Mouse (Mus musculus) liver, adult (tissue): ENCODE measurements around the gene Bora.

Experiments used
- GATA4 ChIP-seq: IDR thresholded peaks from 2 replicates; pipeline ENCODE4 v1.6.1; 2014; ENCODE audit warnings: mild to moderate bottlenecking, low read length; ENCODE audit not compliant: insufficient replicate concordance

Bora gene

GRCm38 (mm10) chr14:99046782-99047181, 760 bp downstream of the Bora start:
- no peak for TF ChIP-seq GATA4

- no peak for TF ChIP-seq GATA4
These were observed 13.1 kb downstream of the Bora start for GRCm38 (mm10) chr14:99058959-99059586.

GRCm38 (mm10) chr14:99060616-99061015, 14.6 kb downstream of the Bora start:
- no peak for TF ChIP-seq GATA4

DNA sequence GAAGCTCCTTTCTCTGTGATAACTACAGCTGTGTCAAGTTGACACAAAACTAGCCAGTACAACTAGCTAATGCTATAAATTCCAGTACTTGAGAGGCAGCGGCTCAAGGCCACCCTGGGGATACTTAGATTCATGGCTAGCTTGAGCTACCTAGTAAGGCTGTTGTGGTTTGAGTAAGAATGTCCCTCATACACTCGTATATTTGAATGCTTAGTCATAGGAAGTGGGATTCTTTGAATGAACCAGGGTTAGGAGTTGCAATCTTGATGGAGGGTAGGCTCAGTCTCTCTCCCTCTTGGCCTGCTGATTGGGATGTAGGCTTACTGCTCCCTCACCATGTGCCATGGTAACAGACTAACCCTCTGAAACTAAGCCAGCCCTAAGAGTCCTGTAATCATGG, 17.1 kb downstream of the Bora start:
- TF ChIP-seq GATA4, result no peak

DNA sequence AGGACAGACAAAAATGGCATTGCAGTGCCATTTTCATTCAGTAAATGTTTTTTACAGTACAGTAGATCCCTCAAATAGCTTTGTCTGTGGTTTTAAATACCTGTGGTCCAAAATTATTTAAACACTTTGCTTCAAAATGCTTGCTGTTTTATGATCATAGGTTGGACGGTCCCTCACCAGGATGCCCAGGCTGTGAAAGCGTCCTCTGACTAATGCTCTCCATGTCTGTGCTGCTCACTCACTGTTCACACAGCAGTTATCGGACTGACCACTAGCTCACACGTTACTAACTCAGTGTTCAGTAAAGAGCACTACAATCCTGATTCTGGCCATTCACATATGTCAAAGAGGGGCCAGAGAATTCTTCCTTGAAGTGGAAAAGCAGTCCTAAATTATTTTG, 25.1 kb downstream of the Bora start:
- TF ChIP-seq GATA4, result no peak

GRCm38 (mm10) chr14:99088947-99089346, 42.9 kb downstream of the Bora start:
- no peak for TF ChIP-seq GATA4

DNA sequence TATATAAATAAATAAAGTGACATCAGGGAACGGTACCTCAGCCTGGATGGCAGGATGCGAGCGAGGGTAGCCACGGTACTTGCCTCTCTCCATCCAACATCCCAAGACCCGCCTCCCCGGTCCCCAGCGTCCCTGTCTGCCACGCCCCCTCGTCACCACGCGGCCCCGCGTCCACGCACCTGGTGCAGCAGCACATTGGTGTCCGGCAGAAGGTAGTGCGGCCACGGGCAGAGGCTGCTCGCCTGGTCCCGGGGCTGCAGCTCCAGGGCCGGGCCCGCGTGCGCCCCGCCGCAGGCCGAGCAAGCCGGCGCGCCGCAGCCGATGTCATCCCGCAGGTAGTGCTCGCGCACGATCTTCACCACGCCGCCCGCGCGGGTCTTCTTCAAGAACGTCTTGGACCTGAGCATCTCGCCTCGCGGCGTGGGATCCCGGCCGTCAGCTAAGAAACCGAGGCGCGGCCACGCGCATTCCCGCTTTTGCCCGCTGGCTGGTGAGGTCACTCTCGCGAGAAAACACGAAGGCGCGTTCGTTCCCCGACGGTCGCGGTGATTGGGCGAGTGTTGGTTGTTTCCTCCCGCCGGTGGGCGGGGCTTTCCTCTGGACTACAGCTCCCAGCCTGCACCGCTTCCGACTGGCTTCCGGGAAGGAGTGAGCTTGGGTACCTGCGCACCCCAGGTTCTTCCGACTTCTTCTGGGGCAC, 53.4 kb downstream of the Bora start, which contains the start of the genes Pibf1 and Dis3:
Gene Pibf1 (plus strand): TSS at position 158 of the 700 bp plus-strand sequence.
Gene Dis3 (minus strand): TSS at position 504 of the 700 bp plus-strand sequence.
- TF ChIP-seq GATA4, result peak; percentile 19; the same call in 1 of the 2 replicates

DNA sequence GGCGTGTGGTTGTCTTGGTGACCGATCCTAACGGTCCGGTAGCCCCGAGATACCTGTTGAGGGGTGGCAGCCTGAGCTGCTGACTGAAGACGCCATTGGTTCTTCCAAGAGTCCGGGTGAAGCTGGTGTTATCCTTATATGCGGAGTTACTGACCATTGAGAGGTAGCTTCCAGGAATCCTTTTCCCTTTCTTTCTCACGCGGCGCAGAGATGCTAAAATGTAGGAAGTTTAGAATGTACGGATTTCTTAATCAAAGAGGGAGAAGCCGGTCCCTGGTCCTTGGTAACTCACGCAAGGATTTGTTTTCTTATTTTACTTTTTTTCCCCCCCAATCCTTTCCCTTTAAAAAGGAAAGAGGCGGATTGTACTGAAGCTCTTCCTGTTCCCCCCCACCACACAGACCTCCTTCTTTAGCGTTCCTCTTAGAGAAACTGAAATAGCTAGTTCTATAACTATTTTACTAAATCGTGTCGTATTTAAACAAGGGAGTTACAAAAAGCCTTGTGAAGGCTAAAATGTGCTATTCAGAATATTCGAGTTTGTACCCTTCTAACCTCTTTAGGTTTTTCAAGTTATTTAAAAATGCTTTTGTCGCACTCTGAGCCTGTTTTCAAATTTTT, 54.1 kb downstream of the Bora start:
- no peak for TF ChIP-seq GATA4

- TF ChIP-seq GATA4, result no peak
These were observed 57.0 kb downstream of the Bora start for GRCm38 (mm10) chr14:99103050-99103449.

DNA sequence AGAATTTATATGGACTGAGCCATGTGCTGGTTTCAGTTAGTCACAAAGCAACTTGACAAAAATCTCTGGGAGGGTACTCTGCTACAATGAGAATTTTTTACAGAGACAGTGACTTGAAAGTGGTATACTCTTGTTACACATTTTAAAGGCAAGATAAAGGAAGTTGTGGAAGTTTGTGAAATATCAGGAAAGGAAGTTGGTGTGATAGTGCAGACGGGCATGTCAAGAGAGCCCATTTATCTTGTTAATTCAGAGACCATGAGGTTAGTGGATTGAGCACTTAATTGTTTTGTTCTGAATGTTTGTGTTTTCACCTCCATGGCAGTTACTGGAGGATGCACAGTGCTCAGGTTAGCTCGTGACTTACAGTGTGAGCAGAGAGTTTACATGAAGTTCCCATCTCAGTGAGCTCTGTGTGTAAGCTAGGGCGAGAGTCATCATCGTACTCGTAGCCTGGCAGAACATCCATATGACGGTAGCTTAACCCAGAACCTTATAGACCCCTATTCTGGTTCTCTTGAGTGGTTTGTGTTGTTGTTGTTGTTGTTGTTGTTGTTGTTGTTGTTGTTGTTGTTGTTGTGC, 58.6 kb downstream of the Bora start:
- TF ChIP-seq GATA4, result no peak

GRCm38 (mm10) chr14:99106671-99107070, 60.6 kb downstream of the Bora start:
- TF ChIP-seq GATA4, result no peak

- no peak for TF ChIP-seq GATA4
These were observed 61.7 kb downstream of the Bora start for GRCm38 (mm10) chr14:99107631-99108187.

GRCm38 (mm10) chr14:99108762-99109161, 62.7 kb downstream of the Bora start:
- no peak for TF ChIP-seq GATA4

DNA sequence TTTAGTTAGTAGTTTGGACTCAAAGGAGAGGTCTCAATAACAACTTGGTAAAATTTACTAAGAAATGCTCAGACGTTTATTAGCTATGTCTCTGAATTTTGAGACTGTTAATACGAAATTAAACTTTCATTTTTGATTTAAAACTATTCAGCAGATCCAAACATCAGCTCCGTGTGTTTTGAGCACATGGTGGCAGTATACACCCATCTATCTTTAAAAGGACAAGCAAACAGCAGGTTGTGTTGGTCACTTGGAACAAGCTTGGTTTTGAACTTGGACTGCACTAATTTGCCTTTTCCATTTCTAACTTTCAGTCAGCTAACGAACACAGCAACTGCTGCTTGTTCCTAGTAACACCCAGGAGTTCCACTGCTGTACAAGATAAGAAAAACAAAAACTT, 71.6 kb downstream of the Bora start:
- TF ChIP-seq GATA4, result no peak

GRCm38 (mm10) chr14:99121584-99122339, 75.7 kb downstream of the Bora start:
- no peak for TF ChIP-seq GATA4
